Mouse (Mus musculus) small intestine, adult 2 months (tissue): ENCODE measurements around the gene Nmral1. TPM values are rescaled to one million over a fixed set of nuclear protein-coding genes. Genes with fewer than 3 reads are reported as not detected.

ENCODE experiments used
- H3K27ac ChIP-seq: fragments of 200-500 bp; 2 replicates; pipeline ENCODE4 v1.5.1; 2012; ENCODE audit warnings: low read depth, low read length, control low read depth, inconsistent platforms; ENCODE audit not compliant: insufficient read depth
- H3K27me3 ChIP-seq: fragments of 200-500 bp; 2 replicates; pipeline ENCODE4 v1.6.1; 2012; ENCODE audit warnings: mild to moderate bottlenecking, moderate library complexity, low read length, inconsistent platforms; ENCODE audit not compliant: control insufficient read depth, insufficient read depth
- H3K36me3 ChIP-seq: fragments of 200-500 bp; 2 replicates; pipeline ENCODE4 v1.6.1; 2012; ENCODE audit warnings: mild to moderate bottlenecking, low read length, control low read depth, inconsistent platforms; ENCODE audit not compliant: control insufficient read depth, insufficient read depth
- H3K4me1 ChIP-seq: fragments of 200-500 bp; 2 replicates; pipeline ENCODE4 v1.6.1; 2012; ENCODE audit warnings: low read length, inconsistent platforms, mixed read lengths; ENCODE audit not compliant: control insufficient read depth, insufficient read depth, insufficient read length
- H3K4me3 ChIP-seq: fragments of 200-500 bp; 2 replicates; pipeline ENCODE4 v1.5.1; 2012; ENCODE audit warnings: low read depth, mild to moderate bottlenecking, control low read depth, inconsistent platforms, low read length, moderate library complexity
- CTCF ChIP-seq: fragments of 200-500 bp; IDR thresholded peaks from 2 replicates; pipeline ENCODE4 v1.5.1; 2012; ENCODE audit warnings: low read depth, mild to moderate bottlenecking, control low read depth, inconsistent platforms, low read length, moderate library complexity, mixed read lengths; ENCODE audit not compliant: insufficient replicate concordance, insufficient read length; ENCODE audit errors: extremely low read depth
- POLR2A ChIP-seq: fragments of 200-500 bp; IDR thresholded peaks from 2 replicates; pipeline ENCODE4 v1.6.1; 2012; ENCODE audit warnings: low read depth, mild to moderate bottlenecking, control low read depth, inconsistent platforms, low read length, moderate library complexity
- WGBS: fragments of 180-500 bp; shearing (Covaris S2); methylation state at CpG from one replicate; pipeline ENCODE4 v1.1.7; 2018; 5-methylcytosine and 5-hydroxymethylcytosine counted together
- polyA plus RNA-seq: library from polyadenylated mRNA; depleted of rRNA; stranded (reverse); fragments of >200 nt; gene quantifications from 2 replicates; pipeline ENCODE4 v1.2.3, GENCODE M21; 2012

Gene Nmral1
- polyA plus RNA-seq, 1 experiment, result 5.6 TPM

DNA sequence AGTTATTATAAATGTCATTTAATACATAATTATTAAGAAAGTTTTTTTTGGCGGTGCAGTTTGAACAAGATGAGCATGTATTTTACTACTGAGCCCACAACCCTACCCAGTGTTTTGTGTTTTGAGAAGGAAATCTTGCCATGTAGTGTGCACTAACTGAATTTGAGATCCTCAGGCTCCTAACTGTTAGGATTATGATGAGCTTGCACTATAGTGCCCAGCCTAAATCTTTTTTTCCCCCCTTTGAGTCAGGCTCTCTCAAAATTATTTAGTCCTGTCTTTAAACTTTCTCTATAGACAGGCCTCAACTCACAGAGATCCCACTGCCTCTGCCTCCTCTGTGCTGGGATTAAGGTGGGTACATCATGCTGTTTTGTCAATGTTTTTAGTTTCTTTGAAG, 8.4 kb upstream of the Nmral1 start:
- Histone ChIP-seq H3K27ac (no peak overlapping the region), H3K36me3 (0 out of 2 replicates have a peak, but pooled peaks cover 1% of the 10 kb centered on the region), H3K27me3 (no peaks in the 10 kb centered on the region), H3K4me3 (no peak overlapping the region), H3K4me1 (no peaks in the 10 kb centered on the region; the same call in 1 of the 2 replicates)
- WGBS, result 91% methylated on average over 1 of the region's 1 CpGs
- TF ChIP-seq POLR2A, result no peak
- no peak for TF ChIP-seq CTCF

DNA sequence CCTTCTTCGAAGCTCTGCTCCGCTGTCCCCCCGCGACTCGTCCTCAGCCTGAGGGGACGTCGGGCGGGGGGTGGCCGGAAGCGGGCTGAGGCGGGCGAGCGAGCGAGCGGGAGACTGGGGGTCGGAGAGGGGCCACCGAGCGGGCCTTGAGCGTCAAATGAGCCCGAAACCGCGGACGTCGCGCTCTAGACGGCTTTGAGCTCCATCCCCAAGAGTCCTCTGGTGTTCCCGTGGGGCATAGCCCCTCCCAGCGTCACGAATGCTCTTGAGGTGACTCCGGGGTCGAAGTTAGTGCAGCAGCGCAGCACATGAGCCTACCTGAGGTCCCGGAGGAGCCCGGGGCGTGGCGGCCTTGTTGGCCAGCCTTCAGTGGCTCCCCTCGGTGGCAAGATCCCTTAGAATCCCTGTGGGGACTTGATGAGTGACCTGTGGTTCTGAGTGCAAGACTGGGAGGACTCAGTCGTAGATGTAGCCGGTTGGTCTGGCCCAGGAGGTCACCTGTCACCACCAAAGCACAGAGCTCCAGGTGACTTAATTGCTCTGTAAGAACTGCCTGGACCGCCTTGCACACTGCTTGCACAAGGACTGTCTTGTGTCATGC, 7.5 kb upstream of the Nmral1 start:
- Histone ChIP-seq H3K4me3 (peak overlapping the region; percentile 72), H3K27me3 (no peaks in the 10 kb centered on the region), H3K36me3 (0 out of 2 replicates have a peak, but pooled peaks cover 1% of the 10 kb centered on the region), H3K4me1 (no peaks in the 10 kb centered on the region; the same call in 1 of the 2 replicates), H3K27ac (peak overlapping the region; percentile 45)
- no peak for TF ChIP-seq CTCF
- no peak for TF ChIP-seq POLR2A
- WGBS, result under 1% methylated on average over 40 of the region's 40 CpGs

DNA sequence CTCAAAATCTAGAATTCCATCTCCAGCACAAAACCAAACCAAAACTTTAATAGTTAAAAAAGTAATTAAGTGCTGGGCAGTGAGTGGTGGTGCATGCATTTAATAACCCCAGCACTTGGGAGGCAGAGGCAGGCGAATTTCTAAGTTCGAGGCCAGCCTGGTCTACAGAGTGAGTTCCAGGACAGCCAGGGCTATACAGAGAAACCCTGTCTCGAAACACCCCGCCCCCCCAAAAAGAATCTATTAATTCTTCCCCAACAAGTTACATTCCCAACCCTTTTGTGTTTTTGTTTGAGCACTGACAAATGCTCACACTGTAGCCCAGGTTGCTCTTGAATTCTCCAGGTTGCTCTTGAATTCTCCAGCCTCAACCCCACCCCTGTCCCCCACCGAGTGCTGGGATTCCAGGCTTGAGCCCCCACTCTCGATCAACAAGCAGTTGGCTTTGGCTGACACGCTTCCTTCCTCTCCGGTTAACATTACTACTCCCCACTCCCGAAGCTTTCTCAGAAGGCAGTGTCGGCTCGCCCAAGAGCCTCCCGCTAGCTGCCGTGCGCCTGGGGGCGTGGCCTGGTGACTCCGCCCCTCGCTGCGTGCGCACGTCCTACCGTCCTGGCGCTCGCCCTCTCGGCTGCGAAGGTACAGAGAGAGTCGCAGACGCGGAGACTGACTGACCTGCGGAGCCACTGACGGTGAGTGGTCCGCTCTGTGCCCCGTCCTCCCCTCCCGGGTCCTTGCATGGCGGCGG, 6.8 kb upstream of the Nmral1 start, which contains the start of gene Hmox2:
Gene Hmox2 (plus strand): TSS at position 582 of the 748 bp plus-strand sequence.
- WGBS, result 4% methylated on average over 35 of the region's 35 CpGs
- Histone ChIP-seq H3K4me3 (peak within 1 kb of the TSS; percentile 72), H3K4me1 (no peaks in the 10 kb centered on the region; the same call in 1 of the 2 replicates), H3K36me3 (no peaks in the 10 kb centered on the region), H3K27me3 (no peaks in the 10 kb centered on the region), H3K27ac (peak within 1 kb of the TSS; percentile 45)
- TF ChIP-seq POLR2A (peak; percentile 97), CTCF (no peak)

DNA sequence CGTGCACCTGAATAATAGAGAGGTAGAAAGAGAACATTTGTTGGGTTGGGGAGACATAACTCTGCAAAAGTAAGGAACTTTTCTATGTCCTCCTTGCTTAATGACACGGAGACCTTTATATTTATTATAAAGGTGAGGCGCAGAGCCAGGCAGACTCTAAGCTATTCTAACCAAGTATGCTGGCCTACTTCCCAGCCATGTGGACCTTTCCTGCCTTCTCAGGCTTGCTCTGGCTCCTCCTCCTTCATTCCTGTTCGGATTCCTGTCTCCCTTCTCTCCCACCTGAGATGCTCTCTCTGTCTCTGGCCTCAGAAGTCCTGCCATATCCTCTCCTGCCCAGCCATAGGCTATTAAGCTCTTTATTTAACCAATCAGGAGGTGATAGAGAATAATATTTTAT, 6.1 kb upstream of the Nmral1 start:
- H3K27me3 ChIP-seq, result no peaks in the 10 kb centered on the region
- H3K4me1 ChIP-seq, result no peaks in the 10 kb centered on the region; the same call in 1 of the 2 replicates
- WGBS, result 71% methylated on average over 4 of the region's 4 CpGs
- TF ChIP-seq POLR2A (no peak), CTCF (no peak)
- no peak overlapping the region for H3K27ac ChIP-seq
- H3K4me3 ChIP-seq, result no peak overlapping the region
- no peaks in the 10 kb centered on the region for H3K36me3 ChIP-seq

DNA sequence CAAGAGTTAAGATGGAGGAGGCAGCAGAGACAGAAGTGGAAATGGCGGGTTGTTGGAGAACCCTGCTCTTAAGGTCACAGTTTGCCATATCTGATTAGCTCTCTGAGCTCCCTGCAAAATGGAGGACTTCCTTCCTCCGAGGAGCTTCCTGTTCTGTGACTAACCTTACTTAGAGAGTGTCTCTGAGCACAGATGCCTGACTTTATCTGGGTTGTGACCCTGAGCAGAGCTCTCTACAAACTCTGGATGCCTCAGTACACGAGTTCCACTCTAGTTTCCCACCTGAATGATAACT, 3.7 kb upstream of the Nmral1 start:
- Histone ChIP-seq H3K27me3 (no peaks in the 10 kb centered on the region), H3K36me3 (no peaks in the 10 kb centered on the region), H3K4me3 (no peak overlapping the region), H3K4me1 (peaks cover 2% of the 10 kb centered on the region; the same call in 1 of the 2 replicates), H3K27ac (peak overlapping the region; percentile 60; the same call in 1 of the 2 replicates)
- TF ChIP-seq POLR2A (no peak), CTCF (no peak)
- 61% methylated on average over 3 of the region's 3 CpGs for WGBS

DNA sequence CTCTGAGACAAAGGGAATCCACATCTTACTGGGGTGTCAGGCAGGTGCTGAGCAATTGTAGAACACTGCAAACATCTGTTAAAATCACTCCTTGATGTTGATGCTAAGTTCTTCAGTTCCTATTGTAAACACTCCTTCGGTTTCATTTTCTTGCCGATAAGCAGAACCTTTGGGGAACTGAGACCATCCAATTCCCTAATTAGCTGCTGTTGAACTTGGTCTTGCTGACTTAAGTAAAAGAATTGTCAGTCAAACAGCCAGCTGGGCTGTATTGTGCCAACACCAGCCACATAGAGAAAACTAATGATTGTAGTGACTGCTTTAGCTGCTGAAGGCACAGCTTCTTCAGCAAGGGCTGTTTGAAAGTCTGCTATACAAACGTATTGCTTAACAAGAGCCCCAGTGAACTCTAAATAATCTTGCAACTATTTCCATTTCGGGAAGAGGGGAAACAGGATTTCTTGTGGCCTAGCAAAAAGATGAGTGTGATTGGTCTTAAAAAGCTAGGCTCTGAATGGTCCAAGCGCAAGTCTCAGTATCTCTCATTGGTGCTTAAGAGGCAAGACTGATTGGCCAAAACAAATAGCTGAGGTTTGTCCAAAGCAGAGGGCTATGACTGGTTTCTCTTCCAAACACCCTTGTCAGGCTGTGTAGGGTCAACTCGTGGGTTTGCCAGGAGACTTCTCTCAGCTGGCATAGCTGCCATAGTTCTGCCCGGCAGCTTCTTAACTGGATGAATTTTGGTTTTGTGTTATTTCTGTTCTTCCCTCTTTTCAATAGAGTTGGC, 3.2 kb upstream of the Nmral1 start:
- Histone ChIP-seq H3K27ac (peak overlapping the region; percentile 60), H3K36me3 (no peaks in the 10 kb centered on the region), H3K4me3 (no peak overlapping the region), H3K27me3 (no peaks in the 10 kb centered on the region), H3K4me1 (peaks cover 2% of the 10 kb centered on the region; the same call in 1 of the 2 replicates)
- WGBS, result 52% methylated on average over 7 of the region's 7 CpGs
- TF ChIP-seq POLR2A (no peak), CTCF (no peak)
